Mouse (Mus musculus): ENCODE results near the gene Pi4ka.

The Pi4ka gene

GRCm38 (mm10) chr16:17275721-17276120 lies 130.4 kb downstream of the Pi4ka start, which contains the start of gene Tmem191c:
Tmem191c (plus strand) TSS chr16:17276077.
- no peak for DNase-seq (ENCODE audit: low read depth, low spot score)

- no peak for DNase-seq (ENCODE audit: low read depth, low spot score)
Measured at GRCm38 (mm10) chr16:17271856-17272255, 134.3 kb downstream of the Pi4ka start.

- DNase-seq (ENCODE audit: low read depth, low spot score), result no peak
Measured at GRCm38 (mm10) chr16:17271124-17271523, 135.0 kb downstream of the Pi4ka start.

DNA sequence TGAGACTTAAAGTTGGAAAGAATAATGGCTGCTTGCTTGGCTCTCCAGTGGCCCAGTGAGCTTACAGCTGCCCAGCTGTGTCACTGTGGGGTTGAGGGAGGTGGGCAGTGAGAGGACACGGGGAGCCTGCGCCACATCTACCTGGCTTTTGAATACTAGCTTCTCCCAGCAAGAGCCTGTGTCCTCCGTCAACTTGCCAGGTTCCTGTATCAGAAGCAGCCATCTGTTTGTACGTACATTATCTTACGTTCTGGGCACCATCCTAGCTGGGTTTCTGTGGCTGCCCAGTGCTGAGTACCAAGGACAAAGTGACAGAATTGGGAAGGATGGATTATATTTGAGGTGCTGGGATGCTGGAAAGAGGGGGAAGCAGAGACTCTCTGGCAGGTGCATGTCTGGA lies 136.2 kb downstream of the Pi4ka start:
- DNase-seq (ENCODE audit: low read depth, low spot score), result no peak

DNA sequence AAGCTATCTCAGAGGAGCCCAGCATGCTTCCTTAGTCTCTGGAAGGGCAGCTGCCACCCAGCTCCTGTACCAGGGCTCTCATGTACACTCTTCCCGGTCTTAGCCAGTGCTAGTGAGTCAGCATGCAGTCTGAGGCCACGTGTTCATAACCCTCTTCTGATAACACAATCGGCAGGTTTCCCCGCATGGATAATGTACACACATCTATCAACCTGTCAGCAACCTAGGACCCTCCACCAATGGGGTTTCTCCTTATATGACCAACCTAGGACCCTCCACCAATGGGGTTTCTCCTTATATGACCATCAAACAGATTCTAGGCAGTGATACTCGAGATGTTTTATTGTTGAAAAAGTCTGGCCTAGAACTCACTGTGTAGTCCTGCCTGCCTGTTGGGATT lies 138.2 kb downstream of the Pi4ka start:
- DNase-seq (ENCODE audit: low read depth, low spot score), result no peak

GRCm38 (mm10) chr16:17266113-17266512 lies 140.0 kb downstream of the Pi4ka start:
- no peak for DNase-seq (ENCODE audit: low read depth, low spot score)

GRCm38 (mm10) chr16:17261341-17261740 lies 144.8 kb downstream of the Pi4ka start:
- DNase-seq (ENCODE audit: low read depth, low spot score), result no peak

- DNase-seq (ENCODE audit: low read depth, low spot score), result no peak
Measured at GRCm38 (mm10) chr16:17258917-17259316, 147.2 kb downstream of the Pi4ka start.

DNA sequence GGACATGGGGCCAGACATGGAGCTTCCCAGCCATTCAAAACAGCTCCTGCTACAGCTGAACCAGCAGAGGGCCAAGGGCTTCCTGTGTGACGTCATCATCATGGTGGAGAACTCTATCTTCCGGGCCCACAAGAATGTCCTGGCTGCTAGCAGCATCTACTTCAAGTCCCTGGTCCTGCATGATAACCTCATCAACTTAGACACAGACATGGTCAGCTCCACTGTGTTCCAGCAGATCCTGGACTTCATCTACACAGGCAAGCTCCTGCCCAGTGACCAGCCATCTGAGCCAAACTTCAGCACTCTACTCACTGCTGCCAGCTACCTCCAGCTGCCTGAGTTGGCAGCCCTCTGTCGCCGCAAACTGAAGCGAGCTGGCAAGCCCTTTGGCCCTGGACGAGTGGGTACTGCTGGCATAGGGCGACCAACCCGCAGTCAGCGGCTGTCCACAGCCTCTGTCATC lies 148.7 kb downstream of the Pi4ka start:
- DNase-seq (ENCODE audit: low read depth, low spot score), result no peak

GRCm38 (mm10) chr16:17255270-17255669 lies 150.8 kb downstream of the Pi4ka start:
- DNase-seq (ENCODE audit: low read depth, low spot score), result no peak

DNA sequence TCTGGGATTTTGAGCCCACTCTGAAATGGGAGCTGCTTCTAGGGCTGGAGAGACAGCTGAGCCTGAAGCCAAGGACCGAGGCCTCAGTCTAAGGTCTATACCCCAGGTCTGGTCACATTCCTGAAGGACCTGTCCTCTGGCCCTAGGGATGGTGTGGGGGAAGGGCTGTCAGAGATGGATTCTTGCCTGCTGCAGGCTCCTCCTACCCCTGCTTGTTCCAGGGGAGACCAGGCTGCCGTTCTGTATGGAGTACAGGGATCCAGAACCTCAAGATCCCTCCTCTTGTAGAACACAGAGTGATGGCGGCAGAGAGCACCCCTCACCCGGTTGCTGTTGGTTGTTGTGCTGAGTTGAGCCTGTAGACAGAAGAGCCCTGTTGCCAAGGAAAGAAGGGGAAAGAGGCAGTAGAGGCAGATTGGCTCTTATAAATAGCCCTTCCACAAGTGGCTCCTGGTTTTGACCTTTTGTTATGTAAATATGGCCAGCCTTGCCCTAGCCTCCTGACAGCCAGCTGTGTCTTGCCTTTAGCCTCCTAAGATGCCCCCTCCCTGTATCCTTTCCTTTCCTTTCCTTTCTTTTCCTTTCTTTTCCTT lies 152.0 kb downstream of the Pi4ka start:
- no peak for DNase-seq (ENCODE audit: low read depth, low spot score)

- DNase-seq (ENCODE audit: low read depth, low spot score), result no peak
Measured at GRCm38 (mm10) chr16:17252841-17253240, 153.3 kb downstream of the Pi4ka start.

DNA sequence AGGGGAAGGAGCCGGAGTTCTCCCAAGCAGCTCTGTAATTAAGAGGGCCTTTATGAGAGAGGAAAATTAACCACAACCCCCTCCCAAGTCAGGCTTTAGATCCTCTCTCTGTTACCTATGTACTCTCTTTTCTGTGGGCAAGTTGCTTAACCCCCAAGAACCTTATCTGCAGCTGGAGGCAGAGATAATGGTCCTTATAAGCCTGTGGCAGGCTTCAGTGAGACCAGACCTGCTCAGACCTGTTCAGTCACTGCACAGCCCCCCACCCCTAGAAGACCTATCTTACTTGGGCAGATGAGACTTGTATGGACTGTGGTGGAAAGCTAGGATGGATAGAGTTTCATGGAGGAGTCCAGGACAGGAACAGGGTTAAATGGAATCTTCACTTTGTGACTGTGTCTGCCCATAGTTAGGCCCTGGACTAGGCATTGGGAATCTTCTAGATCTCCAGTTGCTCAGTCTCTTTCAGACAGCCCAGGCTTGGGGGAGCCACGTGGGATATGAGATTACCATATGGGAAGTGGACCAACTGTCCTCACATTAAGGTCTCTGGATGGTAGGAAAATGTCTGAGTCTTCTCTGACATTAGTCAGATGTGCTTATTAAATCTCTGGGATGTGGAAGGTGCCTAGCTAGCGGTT lies 153.9 kb downstream of the Pi4ka start:
- no peak for DNase-seq (ENCODE audit: low read depth, low spot score)

DNA sequence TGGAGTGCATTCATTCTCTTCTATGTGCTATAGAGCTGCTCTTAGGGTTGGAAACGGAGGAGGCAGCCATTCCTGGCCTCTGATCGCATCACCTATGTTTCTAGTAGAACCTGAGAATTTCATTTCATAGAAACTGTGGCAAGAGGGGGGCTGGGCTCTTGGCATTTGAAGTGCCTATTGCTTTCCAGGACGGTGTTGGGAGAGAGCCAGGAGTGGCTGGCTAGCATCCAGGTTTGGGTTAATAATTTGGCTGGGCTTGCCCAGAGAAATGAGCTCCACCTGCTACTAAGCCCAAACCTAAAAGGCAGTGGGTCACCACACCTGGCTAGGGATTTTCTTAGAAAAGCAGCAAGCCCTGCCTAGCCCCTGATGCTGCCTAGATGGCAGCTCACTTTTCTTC lies 154.6 kb downstream of the Pi4ka start:
- DNase-seq (ENCODE audit: low read depth, low spot score), result no peak

DNA sequence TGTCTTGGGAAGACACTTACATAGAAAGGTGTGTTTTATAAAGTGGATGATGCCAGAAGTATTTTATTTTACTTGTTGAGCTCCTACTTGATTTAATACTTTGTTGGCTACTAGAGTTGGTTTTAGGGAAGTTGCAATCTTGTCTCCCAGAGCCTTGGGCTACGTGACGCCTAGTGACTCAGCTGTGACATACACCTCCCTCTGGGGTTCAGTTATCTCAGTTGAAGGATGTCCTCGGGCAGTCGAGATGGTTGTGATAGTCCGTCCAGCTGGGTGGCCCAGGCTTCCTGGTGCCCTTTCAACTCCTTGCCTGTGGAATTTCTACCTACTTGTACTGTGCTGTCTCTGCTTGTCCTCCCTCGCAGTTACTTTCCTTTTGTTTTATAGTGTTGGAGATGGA lies 157.0 kb downstream of the Pi4ka start:
- no peak for DNase-seq (ENCODE audit: low read depth, low spot score)

- no peak for DNase-seq (ENCODE audit: low read depth, low spot score)
Measured at GRCm38 (mm10) chr16:17247727-17248126, 158.4 kb downstream of the Pi4ka start.

DNA sequence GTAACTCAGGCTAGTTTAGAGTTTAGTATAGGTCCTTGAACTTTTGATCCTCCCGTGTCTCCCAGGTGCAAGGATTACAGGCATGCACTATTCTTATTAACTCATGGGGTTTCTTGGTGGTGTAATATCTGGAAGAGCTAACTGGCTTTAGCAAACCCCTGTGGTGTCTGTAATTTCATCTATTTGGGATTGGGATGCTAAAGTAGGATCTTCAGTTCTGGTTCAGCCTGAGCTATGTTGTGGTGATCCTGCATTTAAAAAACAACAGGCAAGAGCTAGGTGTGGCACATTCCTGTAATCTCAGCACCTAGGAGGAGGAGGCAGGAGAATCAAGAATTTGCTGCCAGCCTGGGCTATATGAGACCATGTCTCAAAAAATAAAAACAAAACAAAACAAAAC lies 161.1 kb downstream of the Pi4ka start:
- no peak for DNase-seq (ENCODE audit: low read depth, low spot score)

GRCm38 (mm10) chr16:17243731-17244130 lies 162.4 kb downstream of the Pi4ka start:
- no peak for DNase-seq (ENCODE audit: low read depth, low spot score)

GRCm38 (mm10) chr16:17239409-17239808 lies 166.7 kb downstream of the Pi4ka start:
- DNase-seq (ENCODE audit: low read depth, low spot score), result no peak

DNA sequence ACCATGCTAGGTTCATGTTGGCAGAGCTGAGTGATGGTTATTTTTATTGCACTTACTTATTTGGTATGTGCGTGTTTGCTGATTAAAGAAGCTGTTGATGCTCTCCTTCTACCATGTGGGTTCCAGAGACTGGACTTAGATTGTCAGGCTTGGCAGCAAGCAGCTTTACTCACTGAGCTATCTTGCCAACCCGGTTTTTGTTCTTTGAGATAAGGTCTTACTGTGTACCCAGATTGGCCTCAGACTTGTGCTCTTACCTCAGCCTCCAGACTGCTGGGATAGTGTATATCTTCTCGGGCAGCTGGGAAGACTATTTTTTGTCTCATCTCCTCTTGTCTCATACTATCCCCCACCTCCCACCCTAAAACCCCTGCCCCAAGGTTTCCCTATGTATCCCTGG lies 168.5 kb downstream of the Pi4ka start:
- no peak for DNase-seq (ENCODE audit: low read depth, low spot score)

- DNase-seq (ENCODE audit: low read depth, low spot score), result no peak
Measured at GRCm38 (mm10) chr16:17234916-17235665, 171.0 kb downstream of the Pi4ka start.

DNA sequence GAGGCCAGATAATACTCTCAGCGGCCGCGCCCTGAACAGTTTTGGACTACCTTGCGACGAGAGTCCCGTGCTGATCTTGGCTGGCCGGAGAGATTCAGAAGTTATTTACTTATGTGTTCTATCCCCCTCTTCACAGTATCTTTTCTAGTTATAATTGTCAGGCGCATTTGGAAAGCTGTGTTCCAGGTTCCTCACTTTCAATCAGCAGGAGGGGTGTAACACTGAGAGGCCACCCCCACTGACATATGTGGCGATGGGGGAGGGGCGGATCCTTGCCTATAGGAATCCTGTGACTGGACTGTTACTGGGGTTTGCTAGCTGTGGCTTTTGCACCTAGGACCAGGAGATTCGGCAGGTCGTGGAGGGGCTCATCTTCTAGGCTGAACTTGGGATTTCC lies 171.6 kb downstream of the Pi4ka start:
- DNase-seq (ENCODE audit: low read depth, low spot score), result no peak

Measured in brain, embryonic 18.5 days (tissue).